Mouse (Mus musculus) limb, embryonic 14.5 days (tissue): ENCODE results near the gene Gnaq. TPM values are rescaled to one million over a fixed set of nuclear protein-coding genes. Genes with fewer than 3 reads are reported as not detected.

Experiments used
- ATAC-seq: fragments of 200-750 bp; cut with Nextera tagmentation; 2 replicates; pipeline ENCODE4 v1.8.0; 2017; ENCODE audit warnings: low read depth, moderate number of reproducible peaks, moderate TSS enrichment; ENCODE audit not compliant: low FRiP score
- DNase-seq: peaks from one replicate; pipeline ENCODE4 v3.0.0-alpha.2; 2015; ENCODE audit warnings: low spot score
- H3K27ac ChIP-seq: fragments of 300-500 bp; sonication (generic); replicated peaks from 2 replicates; pipeline ENCODE4 v1.5.1; 2014; ENCODE audit warnings: low read depth, mild to moderate bottlenecking, low read length, moderate library complexity, mixed read lengths
- H3K27me3 ChIP-seq: fragments of 300-500 bp; sonication (generic); 2 replicates; pipeline ENCODE4 v1.6.1; 2014; ENCODE audit warnings: low read length, mixed read lengths; ENCODE audit not compliant: control insufficient read depth, insufficient read depth
- H3K36me3 ChIP-seq: fragments of 300-500 bp; sonication (generic); 2 replicates; pipeline ENCODE4 v1.6.1; 2014; ENCODE audit warnings: mild to moderate bottlenecking, low read length, moderate library complexity, mixed read lengths; ENCODE audit not compliant: control insufficient read depth, insufficient read depth
- H3K4me1 ChIP-seq: fragments of 300-500 bp; sonication (generic); 2 replicates; pipeline ENCODE4 v1.6.1; 2014; ENCODE audit warnings: antibody characterized with exemption, low read length, mixed read lengths; ENCODE audit not compliant: control insufficient read depth, insufficient read depth
- H3K4me2 ChIP-seq: fragments of 300-500 bp; sonication (generic); replicated peaks from 2 replicates; pipeline ENCODE4 v1.6.1; 2014; ENCODE audit warnings: low read depth, mild to moderate bottlenecking, low read length, moderate library complexity; ENCODE audit not compliant: severe bottlenecking
- H3K4me3 ChIP-seq: fragments of 300-500 bp; sonication (generic); replicated peaks from 2 replicates; pipeline ENCODE4 v1.5.1; 2014; ENCODE audit warnings: low read length
- H3K9ac ChIP-seq: fragments of 300-500 bp; sonication (generic); 2 replicates; pipeline ENCODE4 v1.6.1; 2014; ENCODE audit warnings: mild to moderate bottlenecking, low read depth, low read length, moderate library complexity; ENCODE audit not compliant: severe bottlenecking
- H3K9me3 ChIP-seq: fragments of 300-500 bp; sonication (generic); 2 replicates; pipeline ENCODE4 v1.6.1; 2016; ENCODE audit warnings: low read length; ENCODE audit not compliant: control insufficient read depth
- POLR2A ChIP-seq: fragments of 200-500 bp; IDR thresholded peaks from 2 replicates; pipeline ENCODE4 v1.8.0; 2012; ENCODE audit warnings: inconsistent platforms, mild to moderate bottlenecking, moderate library complexity, borderline replicate concordance; ENCODE audit not compliant: insufficient read depth, insufficient read length; ENCODE audit errors: extremely low read depth
- WGBS: fragments of 180-500 bp; shearing (Covaris S2); extraction: QIAGEN DNeasy Blood & Tissue Kit; methylation state at CpG from one replicate; pipeline ENCODE4 v1.1.7; 2014; 5-methylcytosine and 5-hydroxymethylcytosine counted together
- polyA plus RNA-seq, 2 experiments: library from polyadenylated mRNA; depleted of rRNA in 1 of 2; stranded (reverse) in 1 of 2; unstranded in 1 of 2; fragments of >200 nt; fragmentation: Nextera tagmentation in 1 of 2; extraction: Ambion mirVana in 1 of 2; gene quantifications; 2 replicates each; pipeline versions ENCODE4 v1.2.1 to v1.2.3; 2012 to 2014

The Gnaq gene
- polyA plus RNA-seq, 2 experiments, result 16.6 to 23.4 TPM

DNA sequence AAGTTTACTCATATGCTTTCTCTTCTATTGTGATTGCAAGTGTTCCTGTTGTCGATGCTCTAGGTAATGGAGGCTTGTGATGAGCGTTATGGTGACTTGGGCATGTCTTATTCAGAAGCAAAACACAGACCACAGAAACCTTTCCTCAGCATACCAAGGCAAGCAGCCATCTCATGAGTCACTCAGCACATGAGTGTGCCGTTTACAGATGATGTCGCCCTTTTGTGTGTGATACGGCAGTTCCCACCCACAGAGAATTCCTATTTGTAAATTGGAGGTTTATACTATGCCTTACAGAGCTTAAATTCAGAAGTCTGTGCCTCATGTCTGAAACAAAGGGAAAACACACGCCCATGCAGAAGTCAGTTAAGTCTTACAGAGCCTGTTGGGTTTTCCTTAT, 253.9 kb downstream of the Gnaq start:
- Histone ChIP-seq H3K4me1 (no peaks in the 10 kb centered on the region), H3K9ac (no peak overlapping the region), H3K36me3 (peaks cover 15% of the 10 kb centered on the region; the same call in 1 of the 2 replicates), H3K27me3 (no peaks in the 10 kb centered on the region), H3K9me3 (no peaks in the 10 kb centered on the region), H3K4me2 (no peak overlapping the region), H3K27ac (no peak overlapping the region), H3K4me3 (no peak overlapping the region)
- DNase-seq (no peak), ATAC-seq (no peak)
- WGBS, result 81% methylated on average over 6 of the region's 6 CpGs
- no peak for TF ChIP-seq POLR2A

DNA sequence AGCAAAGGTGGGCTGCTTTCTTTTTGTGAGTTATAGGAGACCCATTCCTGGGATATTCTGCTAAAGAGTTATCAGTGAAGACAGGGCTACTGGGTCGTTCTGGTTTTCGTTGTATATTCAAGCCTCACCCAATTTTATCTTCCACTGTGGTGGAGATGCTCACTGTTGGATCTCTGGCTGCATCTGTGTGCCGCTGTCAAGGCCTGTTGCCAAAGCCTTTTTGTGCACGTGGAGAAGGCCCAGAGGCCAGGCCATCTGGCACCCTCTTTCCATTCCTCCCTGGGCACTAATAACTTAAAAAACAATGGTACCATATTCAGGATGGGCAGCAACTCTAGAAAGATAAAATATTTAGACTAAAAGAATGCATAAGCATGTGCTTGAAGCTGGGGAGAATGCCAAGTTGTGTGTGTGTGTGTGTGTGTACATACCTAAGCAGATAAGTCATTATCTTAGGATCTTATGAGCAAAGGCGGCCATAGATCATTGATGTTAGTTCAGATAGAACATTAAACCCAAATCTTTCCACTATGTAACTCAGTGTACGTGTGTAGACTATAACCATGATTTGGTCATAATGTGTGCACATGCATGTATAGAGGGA, 257.7 kb downstream of the Gnaq start:
- peaks cover 9% of the 10 kb centered on the region; the same call in 1 of the 2 replicates for H3K36me3 ChIP-seq
- 89% methylated on average over 6 of the region's 6 CpGs for WGBS
- H3K9ac ChIP-seq, result no peak overlapping the region
- no peaks in the 10 kb centered on the region for H3K9me3 ChIP-seq
- no peak for DNase-seq
- no peak overlapping the region for H3K4me2 ChIP-seq
- no peaks in the 10 kb centered on the region for H3K27me3 ChIP-seq
- H3K4me3 ChIP-seq, result no peak overlapping the region
- no peak overlapping the region for H3K27ac ChIP-seq
- TF ChIP-seq POLR2A, result no peak
- ATAC-seq, result no peak
- no peaks in the 10 kb centered on the region for H3K4me1 ChIP-seq

DNA sequence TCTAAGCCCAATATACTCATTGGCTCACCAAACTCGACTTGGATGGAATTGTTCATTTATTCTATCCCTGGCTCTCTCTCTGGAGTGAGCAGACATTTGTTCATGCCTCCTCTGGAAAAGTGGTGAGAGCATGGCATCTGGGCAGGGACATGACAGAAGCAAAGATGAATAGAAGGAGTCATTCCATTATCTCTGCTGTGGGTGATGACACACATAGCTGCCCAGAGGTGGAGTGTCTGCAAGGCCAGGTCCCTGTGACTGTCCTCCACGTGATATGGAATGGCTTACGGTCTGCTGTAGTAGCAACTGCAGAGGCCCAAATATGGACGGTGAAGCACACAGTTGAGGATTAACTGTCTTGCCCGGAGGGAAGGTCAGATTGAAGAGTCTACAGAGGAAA, 261.8 kb downstream of the Gnaq start:
- H3K27me3 ChIP-seq, result no peaks in the 10 kb centered on the region
- no peaks in the 10 kb centered on the region for H3K4me1 ChIP-seq
- H3K9me3 ChIP-seq, result no peaks in the 10 kb centered on the region
- DNase-seq, result no peak
- TF ChIP-seq POLR2A, result no peak
- WGBS, result 86% methylated on average over 5 of the region's 5 CpGs
- H3K4me3 ChIP-seq, result no peak overlapping the region
- no peaks in the 10 kb centered on the region for H3K36me3 ChIP-seq
- ATAC-seq, result no peak
- no peak overlapping the region for H3K9ac ChIP-seq
- no peak overlapping the region for H3K27ac ChIP-seq
- H3K4me2 ChIP-seq, result no peak overlapping the region

DNA sequence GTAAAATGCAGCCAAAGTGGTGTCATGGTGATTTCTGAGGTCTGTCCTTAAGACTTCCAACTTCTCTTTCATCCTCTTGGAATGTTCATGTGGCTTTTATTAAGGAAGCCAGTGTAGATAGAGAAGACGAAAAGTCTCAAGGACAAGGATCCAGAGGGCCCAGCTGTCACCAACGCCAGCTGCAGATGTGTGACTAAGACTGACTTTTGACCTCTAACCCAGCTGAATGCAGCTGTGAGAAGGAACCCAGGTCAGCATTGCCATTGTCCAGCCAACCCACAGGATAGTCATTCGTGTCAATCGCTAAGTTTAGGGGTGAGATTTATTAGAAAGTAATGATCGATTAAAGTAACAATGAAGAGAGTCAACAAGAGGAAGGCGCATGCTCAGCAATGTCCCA, 270.5 kb downstream of the Gnaq start:
- Histone ChIP-seq H3K4me2 (no peak overlapping the region), H3K4me1 (no peaks in the 10 kb centered on the region), H3K27ac (no peak overlapping the region), H3K36me3 (no peaks in the 10 kb centered on the region), H3K27me3 (no peaks in the 10 kb centered on the region), H3K9ac (no peak overlapping the region), H3K9me3 (no peaks in the 10 kb centered on the region), H3K4me3 (no peak overlapping the region)
- no peak for ATAC-seq
- WGBS, result 70% methylated on average over 6 of the region's 6 CpGs
- DNase-seq, result no peak
- no peak for TF ChIP-seq POLR2A

DNA sequence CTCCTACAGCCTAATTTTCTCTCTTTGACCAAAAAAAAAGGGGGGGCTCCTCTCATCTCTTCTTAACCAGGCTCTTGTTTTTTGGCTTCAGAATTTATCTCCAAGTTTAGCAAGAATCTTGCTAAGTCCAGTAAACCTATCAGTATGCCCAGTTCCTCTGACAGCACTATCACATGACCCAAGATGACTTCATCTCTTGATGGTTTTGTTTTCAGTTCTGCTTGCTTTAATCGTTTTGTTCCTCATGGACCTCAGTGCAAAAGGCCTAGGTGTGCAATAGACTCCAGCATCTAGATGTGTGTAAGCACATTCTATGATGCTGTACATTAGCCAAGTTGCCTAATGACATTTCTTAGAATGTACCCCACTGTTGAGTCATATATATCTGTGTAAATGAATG, 275.1 kb downstream of the Gnaq start:
- no peaks in the 10 kb centered on the region for H3K4me1 ChIP-seq
- H3K4me3 ChIP-seq, result no peak overlapping the region
- 88% methylated on average over 1 of the region's 1 CpGs for WGBS
- no peak for DNase-seq
- no peak for ATAC-seq
- no peaks in the 10 kb centered on the region for H3K27me3 ChIP-seq
- no peaks in the 10 kb centered on the region for H3K9me3 ChIP-seq
- H3K4me2 ChIP-seq, result no peak overlapping the region
- TF ChIP-seq POLR2A, result no peak
- no peaks in the 10 kb centered on the region for H3K36me3 ChIP-seq
- no peak overlapping the region for H3K27ac ChIP-seq
- H3K9ac ChIP-seq, result no peak overlapping the region

DNA sequence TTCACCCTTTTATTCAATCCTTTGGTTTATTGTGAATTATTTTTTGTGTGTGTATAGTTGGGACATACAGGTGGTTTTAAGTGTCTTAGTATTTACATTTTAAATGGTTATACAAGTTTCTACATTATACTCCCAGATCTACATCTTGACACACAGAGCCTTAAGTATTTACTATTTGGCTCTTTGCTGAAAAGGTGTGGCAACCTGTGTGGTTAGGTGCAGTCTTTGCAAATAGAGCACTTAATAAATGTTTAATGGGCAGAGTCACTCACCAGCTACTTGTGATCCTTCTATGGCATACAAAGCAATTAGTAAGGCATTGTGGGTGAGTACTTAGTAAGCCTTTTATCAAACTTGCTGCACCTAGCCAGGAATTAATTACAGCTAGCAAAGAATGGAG, 278.7 kb downstream of the Gnaq start:
- Histone ChIP-seq H3K9me3 (no peaks in the 10 kb centered on the region), H3K4me2 (no peak overlapping the region), H3K27ac (no peak overlapping the region), H3K27me3 (no peaks in the 10 kb centered on the region), H3K4me3 (no peak overlapping the region), H3K9ac (no peak overlapping the region), H3K36me3 (no peaks in the 10 kb centered on the region), H3K4me1 (no peaks in the 10 kb centered on the region)
- TF ChIP-seq POLR2A, result no peak
- ATAC-seq (no peak), DNase-seq (no peak)
